Mouse (Mus musculus) erythroblast, adult 5-6 weeks (primary cell): ENCODE results near the gene Casp9. TPM values are rescaled to one million over a fixed set of nuclear protein-coding genes. Genes with fewer than 3 reads are reported as not detected.
"Not testable (repeated sequence)": the region's sequence is repeated elsewhere in the genome, so short reads cannot be mapped to it uniquely, and the experiment has no call there.

Source experiments
- ATAC-seq: replicated peaks from 2 replicates; pipeline ENCODE4 v1.8.0; 2016; ENCODE audit warnings: moderate number of reproducible peaks, mild to moderate bottlenecking, moderate TSS enrichment, inconsistent platforms; ENCODE audit not compliant: poor library complexity, low FRiP score, severe bottlenecking
- total RNA-seq, 2 experiments: library from RNA; stranded (forward) in 1 of 2; stranded (reverse) in 1 of 2; fragments of 150-400 nt in 1 of 2; fragments of 200-764, 138-1000 nt in 1 of 2; gene quantifications; 2 replicates each; pipeline versions ENCODE4 v1.2.3 to v1.2.4; 2015 to 2017; ENCODE audit warnings: low replicate concordance in 2 of 2

The Casp9 gene
- total RNA-seq, 2 experiments from 2014 or later: 4.3 to 4.4 TPM

GRCm38 (mm10) chr4:141773019-141773418 lies 20.4 kb upstream of the Casp9 start:
- ATAC-seq: not testable (repeated sequence)

- ATAC-seq: no peak
These were observed 13.6 kb upstream of the Casp9 start for GRCm38 (mm10) chr4:141779828-141780227.

- no peak for ATAC-seq
These were observed 12.0 kb upstream of the Casp9 start for GRCm38 (mm10) chr4:141781201-141781985.

GRCm38 (mm10) chr4:141784835-141785234 lies 8.6 kb upstream of the Casp9 start:
- ATAC-seq: no peak

GRCm38 (mm10) chr4:141786141-141786540 lies 7.3 kb upstream of the Casp9 start:
- ATAC-seq: no peak

- no peak for ATAC-seq
These were observed 6.4 kb upstream of the Casp9 start for GRCm38 (mm10) chr4:141787046-141787445.

- no peak for ATAC-seq
These were observed 6.0 kb upstream of the Casp9 start for GRCm38 (mm10) chr4:141787462-141787861.

- ATAC-seq: no peak
These were observed 3.7 kb upstream of the Casp9 start for GRCm38 (mm10) chr4:141789564-141790218.

- peak; percentile 75 for ATAC-seq
These were observed 2.9 kb upstream of the Casp9 start, which contains the start of gene Dnajc16 for GRCm38 (mm10) chr4:141790524-141790990. Gene Dnajc16, minus strand, starts transcription at chr4:141790931.

GRCm38 (mm10) chr4:141791486-141791885 lies 1.9 kb upstream of the Casp9 start:
- ATAC-seq: no peak

- no peak for ATAC-seq
These were observed 1.5 kb upstream of the Casp9 start for GRCm38 (mm10) chr4:141791951-141792350.

GRCm38 (mm10) chr4:141792554-141793281 lies 694 bp upstream of the Casp9 start:
- ATAC-seq: peak; percentile 23

- ATAC-seq: no peak
These were observed 732 bp downstream of the Casp9 start for GRCm38 (mm10) chr4:141794152-141794535.

GRCm38 (mm10) chr4:141796356-141796755 lies 2.9 kb downstream of the Casp9 start:
- no peak for ATAC-seq

- no peak for ATAC-seq
These were observed 3.5 kb downstream of the Casp9 start for GRCm38 (mm10) chr4:141796954-141797353.

GRCm38 (mm10) chr4:141797545-141797944 lies 4.1 kb downstream of the Casp9 start:
- no peak for ATAC-seq

GRCm38 (mm10) chr4:141804105-141804504 lies 10.7 kb downstream of the Casp9 start:
- ATAC-seq: no peak

- no peak for ATAC-seq
These were observed 12.5 kb downstream of the Casp9 start for GRCm38 (mm10) chr4:141805886-141806285.

GRCm38 (mm10) chr4:141809850-141810464 lies 16.5 kb downstream of the Casp9 start:
- peak; percentile 48; the same call in 1 of the 2 replicates for ATAC-seq

GRCm38 (mm10) chr4:141810975-141811374 lies 17.6 kb downstream of the Casp9 start:
- no peak for ATAC-seq
